Mouse (Mus musculus): Measurements from ENCODE around the gene Pdrg1. TPM values are rescaled to one million over a fixed set of nuclear protein-coding genes. Genes with fewer than 3 reads are reported as not detected.

The Pdrg1 gene
- polyA plus RNA-seq (2012; rRNA removed), result 90.3 and 94.6 TPM in 2 replicates

DNA sequence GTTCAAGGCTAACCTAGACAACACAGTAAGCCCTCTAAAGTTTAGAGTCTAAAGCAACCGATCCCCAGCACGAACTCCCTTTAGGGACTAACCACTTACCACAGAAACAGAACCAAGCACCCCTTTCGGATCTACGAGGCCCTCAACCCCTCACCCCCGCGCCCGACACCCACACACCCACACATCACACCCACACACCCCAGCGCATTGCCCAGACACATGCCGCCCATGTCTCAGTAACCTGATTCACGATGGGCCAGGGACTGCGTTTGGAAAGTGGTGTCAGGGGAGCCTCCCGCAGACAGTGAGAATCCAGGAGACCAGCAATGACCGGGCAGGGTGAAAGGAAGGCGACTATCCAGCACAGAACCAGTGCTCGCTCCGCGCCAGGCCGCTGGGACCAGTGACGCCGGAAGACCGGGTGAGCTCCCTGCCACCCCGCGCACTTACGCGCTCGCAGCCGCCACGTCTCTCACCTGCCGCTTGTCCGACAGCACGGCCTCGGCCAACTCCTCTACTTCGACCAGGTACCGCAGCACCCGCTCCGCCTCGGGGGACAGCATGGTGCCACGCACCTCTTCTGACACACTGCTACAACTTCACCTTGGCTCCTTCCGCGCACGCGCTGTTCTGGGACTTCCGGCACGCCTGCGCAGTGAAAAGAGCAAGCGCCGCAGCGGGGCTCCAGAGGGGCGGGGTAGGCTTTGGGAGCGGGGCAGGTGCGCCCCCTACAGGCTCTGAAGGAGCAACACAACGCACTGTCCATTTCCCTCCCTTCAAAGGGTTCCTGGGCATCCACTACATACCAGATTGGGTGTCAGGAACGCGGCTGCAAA lies at the start of gene Pdrg1:
Gene Pdrg1, minus strand, starts transcription at position 670 of the 836 bp plus-strand sequence.

DNA sequence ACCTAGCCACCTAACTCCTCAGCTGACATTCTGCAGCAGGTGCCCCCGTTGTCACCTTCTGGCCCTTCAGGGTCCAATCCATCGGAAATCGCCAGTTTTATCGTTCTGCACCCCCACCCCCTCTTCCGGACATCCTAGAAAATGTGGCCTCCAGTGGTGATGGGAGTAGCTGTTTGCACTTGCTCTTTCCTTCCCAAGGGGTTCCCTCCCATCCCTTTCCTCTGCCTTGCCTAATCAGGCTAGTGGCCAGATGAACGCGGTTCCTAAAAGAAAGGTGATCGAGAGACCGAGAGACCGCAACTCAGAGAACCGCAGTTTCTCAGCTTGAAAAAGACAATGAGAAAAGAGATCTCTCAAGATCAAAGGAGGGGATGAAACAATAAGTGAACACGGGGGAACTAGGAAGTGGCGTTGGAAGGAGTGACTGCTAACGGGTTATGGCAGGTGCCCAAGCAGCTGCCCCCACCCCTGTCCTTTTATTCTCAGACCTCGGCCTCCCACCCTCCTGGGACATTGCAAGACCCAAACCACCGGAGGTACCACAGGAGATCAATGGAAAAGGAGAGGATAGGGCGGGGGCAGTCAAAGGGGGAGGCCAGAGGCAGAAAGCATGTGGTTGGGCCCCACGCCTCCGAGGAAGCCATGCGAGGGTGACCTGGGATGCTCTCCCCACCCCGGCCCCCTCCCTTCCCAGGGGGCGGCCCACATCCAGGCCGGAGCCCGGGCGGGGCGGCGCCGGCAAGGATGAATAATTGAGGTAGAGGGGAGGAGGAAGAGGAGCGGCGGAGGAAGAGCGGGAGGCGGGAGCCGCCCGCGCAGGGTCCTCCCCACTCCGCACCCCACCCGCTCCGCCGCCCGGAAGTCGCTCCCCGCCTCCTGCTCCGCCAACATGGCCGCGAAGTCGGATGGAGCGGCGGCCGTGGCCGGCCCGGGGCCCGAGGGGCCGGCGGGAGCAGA lies 16.2 kb upstream of the Pdrg1 start, which contains the start of gene Xkr7:
Gene Xkr7, plus strand, starts transcription at position 727 of the 957 bp plus-strand sequence.

DNA sequence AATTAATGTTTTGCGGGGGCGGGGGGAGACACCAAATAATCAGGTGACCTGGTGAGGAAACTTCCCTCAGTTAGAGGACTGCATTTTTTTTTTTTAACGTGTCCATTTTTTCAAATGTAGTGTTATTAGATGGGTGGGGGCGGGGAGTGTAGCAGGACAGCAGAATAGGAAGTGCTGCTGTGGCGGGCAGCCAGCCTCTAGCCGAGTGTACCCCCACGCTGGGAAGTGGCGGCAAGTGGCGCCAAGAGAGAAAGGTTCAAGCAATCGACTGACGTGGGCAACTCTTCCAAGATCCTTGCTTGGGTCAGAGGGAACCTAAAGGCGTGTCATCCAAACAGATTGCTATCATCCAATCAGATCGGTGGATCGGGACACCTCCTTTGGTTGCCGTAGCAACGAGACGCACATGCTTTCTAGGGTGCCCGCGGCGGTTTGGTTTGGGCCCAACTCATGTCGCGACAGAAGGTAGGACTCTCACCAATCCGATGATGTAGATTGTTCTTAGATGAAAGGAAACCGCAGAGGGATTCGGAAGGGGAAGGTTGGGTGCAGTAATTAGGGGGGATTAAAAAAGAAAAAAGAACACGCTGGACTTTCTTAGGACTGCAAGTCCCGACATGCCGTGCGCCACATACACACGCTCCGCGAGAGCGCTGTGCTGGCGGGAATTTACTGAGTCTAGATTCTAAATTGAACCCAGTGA lies 53.0 kb downstream of the Pdrg1 start, which contains the start of gene Ttll9:
Gene Ttll9, plus strand, starts transcription at position 395 of the 703 bp plus-strand sequence.

Other genes starting within 250 kb of the Pdrg1 start
- 61.6 and 74.1 TPM in 2 replicates for gene Bcl2l1, start 183.7 kb downstream of the Pdrg1 start, polyA plus RNA-seq (2012; rRNA removed)
- 95.0 and 124 TPM in 2 replicates for gene Tpx2, start 167.5 kb downstream of the Pdrg1 start, polyA plus RNA-seq (2012; rRNA removed)
- 0.04 TPM in 2 replicates for gene Mylk2, start 104.1 kb downstream of the Pdrg1 start, polyA plus RNA-seq (2012; rRNA removed)
- gene Foxs1, start 82.2 kb downstream of the Pdrg1 start, polyA plus RNA-seq (2012; rRNA removed), result 0.64 and 1.2 TPM in 2 replicates
- gene Dusp15, start 63.7 kb downstream of the Pdrg1 start, polyA plus RNA-seq (2012; rRNA removed), result 2.2 and 3.2 TPM in 2 replicates
- gene Ttll9, start 52.9 kb downstream of the Pdrg1 start, polyA plus RNA-seq (2012; rRNA removed), result 1.1 and 1.8 TPM in 2 replicates
- 3.6 and 3.8 TPM in 2 replicates for gene Xkr7, start 16.4 kb upstream of the Pdrg1 start, polyA plus RNA-seq (2012; rRNA removed)
- gene Ccm2l, start 50.5 kb upstream of the Pdrg1 start, polyA plus RNA-seq (2012; rRNA removed), result 6.1 and 8.5 TPM in 2 replicates
- gene Hck, start 93.0 kb upstream of the Pdrg1 start, polyA plus RNA-seq (2012; rRNA removed), result 1.5 and 2.2 TPM in 2 replicates
- 32.7 and 50.3 TPM in 2 replicates for gene Tm9sf4, start 145.9 kb upstream of the Pdrg1 start, polyA plus RNA-seq (2012; rRNA removed)
- 6.1 and 8.5 TPM in 2 replicates for gene Tspyl3, start 210.0 kb upstream of the Pdrg1 start, polyA plus RNA-seq (2012; rRNA removed)
- gene Plagl2, start 226.0 kb upstream of the Pdrg1 start, polyA plus RNA-seq (2012; rRNA removed), result 19.4 and 23.4 TPM in 2 replicates
- 21.0 and 27.1 TPM in 2 replicates for gene Pofut1, start 226.1 kb upstream of the Pdrg1 start, polyA plus RNA-seq (2012; rRNA removed)